Mouse (Mus musculus) G1E (cell line): ENCODE measurements around the gene Tstd1.

ENCODE experiments used
- CTCF ChIP-seq: IDR thresholded peaks from 2 replicates; pipeline ENCODE4 v1.5.1; 2012; ENCODE audit warnings: low read depth, low read length, inconsistent platforms, mixed read lengths
- GATA1 ChIP-seq: IDR thresholded peaks from 2 replicates; pipeline ENCODE4 v1.6.1; 2012; ENCODE audit warnings: borderline replicate concordance, low read length, inconsistent platforms, mixed read lengths
- GATA2 ChIP-seq: IDR thresholded peaks from 2 replicates; pipeline ENCODE4 v1.6.1; 2012; ENCODE audit warnings: low read depth, low read length, inconsistent platforms, borderline replicate concordance
- POLR2AphosphoS5 ChIP-seq: IDR thresholded peaks from 2 replicates; pipeline ENCODE4 v1.6.1; 2012; ENCODE audit warnings: low read depth, low read length, inconsistent platforms; ENCODE audit not compliant: insufficient replicate concordance
- TAL1 ChIP-seq: conservative IDR thresholded peaks from 2 replicates; pipeline ENCODE4 v1.6.1; 2012; ENCODE audit warnings: low read depth, low read length, inconsistent platforms, mixed read lengths

DNA sequence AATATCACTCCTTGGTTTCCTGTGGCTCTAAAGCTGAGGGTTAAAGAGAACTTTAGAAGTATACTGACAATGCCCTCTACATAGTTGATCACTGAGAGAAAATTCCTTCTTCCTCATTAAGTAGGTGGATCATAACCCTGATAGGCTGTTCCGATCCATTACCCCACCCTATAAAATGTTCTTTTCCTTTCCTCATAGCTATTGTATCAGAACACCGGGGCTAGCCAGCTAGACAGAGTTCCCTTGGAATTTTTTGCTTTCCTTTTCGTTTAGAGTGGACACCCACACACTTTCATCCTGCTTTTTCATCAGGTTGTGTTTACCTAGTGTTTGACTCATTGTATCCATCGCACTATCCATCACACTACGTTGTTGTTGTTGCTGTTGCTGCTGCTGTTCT is 6.0 kb downstream of the Tstd1 start:
- TF ChIP-seq CTCF, result no peak
- no peak for TF ChIP-seq GATA1
- TF ChIP-seq TAL1, result no peak
- no peak for TF ChIP-seq POLR2AphosphoS5
- no peak for TF ChIP-seq GATA2
